Mouse (Mus musculus): Measurements from ENCODE around the gene Idnk. TPM values are rescaled to one million over a fixed set of nuclear protein-coding genes. Genes with fewer than 3 reads are reported as not detected.
A peak's percentile ranks its signal among the peaks of the same experiment; 100 is the strongest.

Gene Idnk
- 43.2 and 43.3 TPM in 2 replicates for polyA plus RNA-seq (2016; fragmentation: Nextera tagmentation; extraction: Ambion mirVana)

GRCm38 (mm10) chr13:58157447-58158098, at the start of gene Idnk:
Gene Idnk, plus strand, starts transcription at chr13:58157649.
- Histone ChIP-seq H3K4me3 (peak within 1 kb of the TSS; percentile 88), H3K4me1 (peaks cover 18% of the 10 kb centered on the region), H3K27me3 (replicated peaks; ENCODE audit: low read depth, poor library complexity, severe bottlenecking) (no peaks in the 10 kb centered on the region), H3K36me3 (replicated peaks) (peaks cover 30% of the 10 kb centered on the region), H3K9me3 (peaks cover 2% of the 10 kb centered on the region; the same call in 1 of the 2 replicates), H3K27ac (replicated peaks) (peak within 1 kb of the TSS; percentile 83)
- under 1% methylated on average over 30 of the region's 30 CpGs for WGBS
- peak; percentile 91 for DNase-seq (ENCODE audit: low spot score)

- Histone ChIP-seq H3K4me1 (peaks cover 22% of the 10 kb centered on the region), H3K27ac (replicated peaks) (no peak overlapping the region), H3K36me3 (replicated peaks) (no peaks in the 10 kb centered on the region), H3K4me3 (no peak overlapping the region), H3K27me3 (replicated peaks; ENCODE audit: low read depth, poor library complexity, severe bottlenecking) (peaks cover 14% of the 10 kb centered on the region), H3K9me3 (no peaks in the 10 kb centered on the region)
- 92% methylated on average over 6 of the region's 6 CpGs for WGBS
- DNase-seq (ENCODE audit: low spot score) = no peak
Measured at GRCm38 (mm10) chr13:58111306-58111705, 46.1 kb upstream of the Idnk start.

GRCm38 (mm10) chr13:58112191-58112590, 45.3 kb upstream of the Idnk start:
- 80% methylated on average over 10 of the region's 10 CpGs for WGBS
- peaks cover 22% of the 10 kb centered on the region for H3K4me1 ChIP-seq
- peak overlapping the region; percentile 69 for H3K4me3 ChIP-seq
- H3K36me3 ChIP-seq (replicated peaks) = no peaks in the 10 kb centered on the region
- DNase-seq (ENCODE audit: low spot score) = no peak
- H3K27ac ChIP-seq (replicated peaks) = no peak overlapping the region
- peaks cover 14% of the 10 kb centered on the region for H3K27me3 ChIP-seq (replicated peaks; ENCODE audit: low read depth, poor library complexity, severe bottlenecking)
- H3K9me3 ChIP-seq = no peaks in the 10 kb centered on the region

- WGBS = 18% methylated on average over 11 of the region's 11 CpGs
- H3K36me3 ChIP-seq (replicated peaks) = no peaks in the 10 kb centered on the region
- H3K27me3 ChIP-seq (replicated peaks; ENCODE audit: low read depth, poor library complexity, severe bottlenecking) = peaks cover 14% of the 10 kb centered on the region
- peak overlapping the region; percentile 85 for H3K27ac ChIP-seq (replicated peaks)
- no peak for DNase-seq (ENCODE audit: low spot score)
- H3K4me1 ChIP-seq = peaks cover 22% of the 10 kb centered on the region
- peak overlapping the region; percentile 69 for H3K4me3 ChIP-seq
- H3K9me3 ChIP-seq = no peaks in the 10 kb centered on the region
Measured at GRCm38 (mm10) chr13:58112601-58113041, 44.8 kb upstream of the Idnk start.

GRCm38 (mm10) chr13:58113061-58113900, 44.2 kb upstream of the Idnk start, which contains the start of gene Klhl3:
Gene Klhl3, minus strand, starts transcription at chr13:58113592.
- peak; percentile 76 for DNase-seq (ENCODE audit: low spot score)
- Histone ChIP-seq H3K4me1 (peaks cover 22% of the 10 kb centered on the region), H3K27ac (replicated peaks) (peak within 1 kb of the TSS; percentile 85), H3K4me3 (peak within 1 kb of the TSS; percentile 69), H3K9me3 (no peaks in the 10 kb centered on the region), H3K27me3 (replicated peaks; ENCODE audit: low read depth, poor library complexity, severe bottlenecking) (peaks cover 14% of the 10 kb centered on the region), H3K36me3 (replicated peaks) (no peaks in the 10 kb centered on the region)
- 2% methylated on average over 35 of the region's 35 CpGs for WGBS

GRCm38 (mm10) chr13:58115227-58115626, 42.2 kb upstream of the Idnk start:
- H3K4me1 ChIP-seq = peaks cover 22% of the 10 kb centered on the region
- H3K9me3 ChIP-seq = no peaks in the 10 kb centered on the region
- WGBS = 68% methylated on average over 13 of the region's 13 CpGs
- no peaks in the 10 kb centered on the region for H3K36me3 ChIP-seq (replicated peaks)
- no peak overlapping the region for H3K27ac ChIP-seq (replicated peaks)
- H3K4me3 ChIP-seq = no peak overlapping the region
- no peak for DNase-seq (ENCODE audit: low spot score)
- H3K27me3 ChIP-seq (replicated peaks; ENCODE audit: low read depth, poor library complexity, severe bottlenecking) = peaks cover 14% of the 10 kb centered on the region

- H3K9me3 ChIP-seq = no peaks in the 10 kb centered on the region
- H3K27ac ChIP-seq (replicated peaks) = no peak overlapping the region
- no peak for DNase-seq (ENCODE audit: low spot score)
- H3K27me3 ChIP-seq (replicated peaks; ENCODE audit: low read depth, poor library complexity, severe bottlenecking) = peaks cover 7% of the 10 kb centered on the region
- peaks cover 22% of the 10 kb centered on the region for H3K4me1 ChIP-seq
- H3K36me3 ChIP-seq (replicated peaks) = no peaks in the 10 kb centered on the region
- WGBS = 86% methylated on average over 2 of the region's 2 CpGs
- H3K4me3 ChIP-seq = no peak overlapping the region
Measured at GRCm38 (mm10) chr13:58116801-58117200, 40.6 kb upstream of the Idnk start.

- no peaks in the 10 kb centered on the region for H3K36me3 ChIP-seq (replicated peaks)
- 69% methylated on average over 8 of the region's 8 CpGs for WGBS
- peak; percentile 65 for DNase-seq (ENCODE audit: low spot score)
Measured at GRCm38 (mm10) chr13:58117318-58118017, 40.0 kb upstream of the Idnk start.

GRCm38 (mm10) chr13:58122786-58123297, 34.6 kb upstream of the Idnk start:
- Histone ChIP-seq H3K9me3 (no peaks in the 10 kb centered on the region), H3K36me3 (replicated peaks) (peaks cover 27% of the 10 kb centered on the region), H3K4me3 (no peak overlapping the region), H3K4me1 (peaks cover 21% of the 10 kb centered on the region), H3K27me3 (replicated peaks; ENCODE audit: low read depth, poor library complexity, severe bottlenecking) (no peaks in the 10 kb centered on the region), H3K27ac (replicated peaks) (no peak overlapping the region)
- no peak for DNase-seq (ENCODE audit: low spot score)
- 77% methylated on average over 10 of the region's 10 CpGs for WGBS

More at GRCm38 (mm10) chr13:58117318-58118017, 40.0 kb upstream of the Idnk start:
- no peak overlapping the region for H3K27ac ChIP-seq (replicated peaks)
- peaks cover 16% of the 10 kb centered on the region for H3K4me1 ChIP-seq
- H3K9me3 ChIP-seq = no peaks in the 10 kb centered on the region
- no peak overlapping the region for H3K4me3 ChIP-seq
- 0 out of 2 replicates have a peak, but pooled peaks cover under 1% of the 10 kb centered on the region for H3K27me3 ChIP-seq (replicated peaks; ENCODE audit: low read depth, poor library complexity, severe bottlenecking)

GRCm38 (mm10) chr13:58123381-58123780, 34.1 kb upstream of the Idnk start:
- no peak for DNase-seq (ENCODE audit: low spot score)
- WGBS = 77% methylated on average over 8 of the region's 8 CpGs

GRCm38 (mm10) chr13:58124278-58124677, 33.2 kb upstream of the Idnk start:
- Histone ChIP-seq H3K4me1 (peaks cover 23% of the 10 kb centered on the region), H3K27ac (replicated peaks) (no peak overlapping the region), H3K9me3 (no peaks in the 10 kb centered on the region), H3K4me3 (no peak overlapping the region), H3K27me3 (replicated peaks; ENCODE audit: low read depth, poor library complexity, severe bottlenecking) (no peaks in the 10 kb centered on the region), H3K36me3 (replicated peaks) (peaks cover 27% of the 10 kb centered on the region)
- WGBS = 93% methylated on average over 3 of the region's 3 CpGs
- DNase-seq (ENCODE audit: low spot score) = no peak

More at GRCm38 (mm10) chr13:58123381-58123780, 34.1 kb upstream of the Idnk start:
- Histone ChIP-seq H3K4me1 (peaks cover 21% of the 10 kb centered on the region), H3K27me3 (replicated peaks; ENCODE audit: low read depth, poor library complexity, severe bottlenecking) (no peaks in the 10 kb centered on the region), H3K4me3 (no peak overlapping the region), H3K9me3 (no peaks in the 10 kb centered on the region), H3K27ac (replicated peaks) (no peak overlapping the region), H3K36me3 (replicated peaks) (peaks cover 27% of the 10 kb centered on the region)

- H3K4me3 ChIP-seq = peak overlapping the region; percentile 96; the same call in 1 of the 2 replicates
- no peak for DNase-seq (ENCODE audit: low spot score)
- peaks cover 30% of the 10 kb centered on the region for H3K4me1 ChIP-seq
- H3K27ac ChIP-seq (replicated peaks) = no peak overlapping the region
- no peaks in the 10 kb centered on the region for H3K9me3 ChIP-seq
- no peaks in the 10 kb centered on the region for H3K27me3 ChIP-seq (replicated peaks; ENCODE audit: low read depth, poor library complexity, severe bottlenecking)
- 65% methylated on average over 2 of the region's 2 CpGs for WGBS
- H3K36me3 ChIP-seq (replicated peaks) = peaks cover 27% of the 10 kb centered on the region
Measured at GRCm38 (mm10) chr13:58124989-58125388, 32.5 kb upstream of the Idnk start.
